Mouse (Mus musculus): ENCODE measurements at regions not wholly inside any gene's neighbourhood (a gene's known extent, or its start where the extent isn't known, plus 50 kb on each side); places are given as distances from the start of the nearest gene placed in this dataset.
A peak's percentile ranks its signal among the peaks of the same experiment; 100 is the strongest.

GRCm38 (mm10) chrX:99415701-99416100 is 55.4 kb downstream of the Pja1 start:
- no peak for DNase-seq (ENCODE audit: low read depth)

GRCm38 (mm10) chrX:99410942-99411341 is 60.1 kb downstream of the Pja1 start:
- no peak for DNase-seq (ENCODE audit: low read depth)

GRCm38 (mm10) chrX:99409858-99410257 is 61.2 kb downstream of the Pja1 start:
- no peak for DNase-seq (ENCODE audit: low read depth)

GRCm38 (mm10) chrX:99409331-99409730 is 61.7 kb downstream of the Pja1 start:
- DNase-seq (ENCODE audit: low read depth) = no peak

GRCm38 (mm10) chrX:99408804-99409203 is 62.3 kb downstream of the Pja1 start:
- DNase-seq (ENCODE audit: low read depth) = no peak

GRCm38 (mm10) chrX:99405843-99406242 is 65.2 kb downstream of the Pja1 start:
- no peak for DNase-seq (ENCODE audit: low read depth)

- no peak for DNase-seq (ENCODE audit: low read depth)
These were observed 67.4 kb downstream of the Pja1 start for GRCm38 (mm10) chrX:99403521-99404149.

GRCm38 (mm10) chrX:99402841-99403520 is 68.1 kb downstream of the Pja1 start:
- peak; percentile 2 for DNase-seq (ENCODE audit: low read depth)

GRCm38 (mm10) chrX:99397344-99397743 is 73.7 kb downstream of the Pja1 start:
- no peak for DNase-seq (ENCODE audit: low read depth)

- no peak for DNase-seq (ENCODE audit: low read depth)
These were observed 74.9 kb downstream of the Pja1 start for GRCm38 (mm10) chrX:99396180-99396579.

- DNase-seq (ENCODE audit: low read depth) = no peak
These were observed 76.0 kb downstream of the Pja1 start for GRCm38 (mm10) chrX:99395067-99395466.

- DNase-seq (ENCODE audit: low read depth) = no peak
These were observed 79.4 kb downstream of the Pja1 start for GRCm38 (mm10) chrX:99391628-99392027.

GRCm38 (mm10) chrX:99390462-99390838 is 80.6 kb downstream of the Pja1 start:
- no peak for DNase-seq (ENCODE audit: low read depth)

- DNase-seq (ENCODE audit: low read depth) = no peak
These were observed 81.2 kb downstream of the Pja1 start for GRCm38 (mm10) chrX:99389778-99390461.

GRCm38 (mm10) chrX:99370711-99371110 is 100.4 kb downstream of the Pja1 start:
- no peak for DNase-seq (ENCODE audit: low read depth)

GRCm38 (mm10) chrX:99369258-99369900 is 101.7 kb downstream of the Pja1 start:
- DNase-seq (ENCODE audit: low read depth) = no peak

GRCm38 (mm10) chrX:99364072-99364471 is 107.0 kb downstream of the Pja1 start:
- DNase-seq (ENCODE audit: low read depth) = no peak

GRCm38 (mm10) chrX:99360095-99360890 is 110.8 kb downstream of the Pja1 start:
- no peak for DNase-seq (ENCODE audit: low read depth)

GRCm38 (mm10) chrX:99358784-99359183 is 112.3 kb downstream of the Pja1 start:
- DNase-seq (ENCODE audit: low read depth) = no peak

- no peak for DNase-seq (ENCODE audit: low read depth)
These were observed 112.9 kb downstream of the Pja1 start for GRCm38 (mm10) chrX:99358051-99358617.

- DNase-seq (ENCODE audit: low read depth) = no peak
These were observed 115.9 kb downstream of the Pja1 start for GRCm38 (mm10) chrX:99355128-99355527.

GRCm38 (mm10) chrX:99350233-99350632 is 120.8 kb downstream of the Pja1 start:
- DNase-seq (ENCODE audit: low read depth) = no peak

Data from 416B (cell line).